Mouse (Mus musculus): ENCODE results near the gene Ncam2.
A peak's percentile ranks its signal among the peaks of the same experiment; 100 is the strongest.
"Not testable (repeated sequence)": the region's sequence is repeated elsewhere in the genome, so short reads cannot be mapped to it uniquely, and the experiment has no call there.

Ncam2 gene

DNA sequence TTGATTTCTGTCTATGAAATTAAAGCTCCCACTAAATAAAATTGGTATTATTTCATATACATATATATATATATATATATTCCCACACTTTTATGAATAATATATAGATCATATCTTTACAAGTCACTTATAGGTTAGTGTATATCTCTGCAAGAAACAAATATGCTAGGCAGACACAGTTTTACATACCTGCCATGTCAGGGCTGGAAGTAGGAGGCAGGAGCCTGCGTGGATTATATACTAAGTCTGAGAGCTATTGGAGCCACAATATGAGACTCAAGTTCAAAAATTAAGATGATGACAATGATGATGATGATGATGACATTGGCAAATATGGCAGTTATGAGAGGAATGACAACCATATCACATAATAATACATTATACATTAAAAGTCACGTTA lies 85.4 kb downstream of the Ncam2 start:
- DNase-seq (ENCODE audit: low spot score in 2 of 2), result no peak

DNA sequence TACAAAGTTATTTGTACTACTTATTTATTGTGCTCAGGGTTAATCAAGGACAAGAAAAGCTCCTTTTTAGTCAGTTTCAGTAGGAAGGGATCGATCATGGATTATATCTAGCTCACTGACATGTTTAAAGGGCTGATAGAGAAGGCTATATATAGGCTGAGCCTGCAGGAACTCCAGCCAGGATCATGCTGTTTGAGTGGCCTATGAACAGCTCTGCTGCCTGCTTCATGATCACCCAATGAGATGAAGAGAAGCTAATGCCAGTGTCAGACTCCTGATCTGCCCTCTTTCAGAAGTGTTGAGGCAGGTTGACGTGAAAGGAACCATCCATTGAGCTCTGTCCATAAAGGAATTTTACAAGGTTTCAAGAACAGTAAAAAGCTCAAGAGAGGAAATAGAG lies 103.3 kb downstream of the Ncam2 start:
- no peak for DNase-seq (ENCODE audit: low spot score in 2 of 2)

DNA sequence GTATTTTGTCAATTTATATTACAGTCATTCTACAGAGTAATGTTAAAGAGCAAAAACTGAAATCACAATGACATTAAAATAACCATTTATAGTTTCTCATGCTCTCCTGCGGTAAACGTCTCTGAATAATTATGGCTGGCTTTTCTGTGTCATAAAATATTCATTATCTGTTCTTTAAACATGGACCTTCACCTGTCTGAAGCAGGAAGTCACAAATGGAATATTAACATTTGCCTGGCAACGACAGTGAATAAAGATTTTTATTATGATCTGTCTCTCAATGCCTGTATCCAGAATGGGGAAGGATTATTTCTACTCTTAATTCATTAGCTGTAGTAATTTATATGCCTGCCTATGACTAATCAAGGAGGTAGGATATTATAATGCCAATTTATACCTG lies 108.7 kb downstream of the Ncam2 start:
- DNase-seq (ENCODE audit: low spot score in 2 of 2), result no peak

DNA sequence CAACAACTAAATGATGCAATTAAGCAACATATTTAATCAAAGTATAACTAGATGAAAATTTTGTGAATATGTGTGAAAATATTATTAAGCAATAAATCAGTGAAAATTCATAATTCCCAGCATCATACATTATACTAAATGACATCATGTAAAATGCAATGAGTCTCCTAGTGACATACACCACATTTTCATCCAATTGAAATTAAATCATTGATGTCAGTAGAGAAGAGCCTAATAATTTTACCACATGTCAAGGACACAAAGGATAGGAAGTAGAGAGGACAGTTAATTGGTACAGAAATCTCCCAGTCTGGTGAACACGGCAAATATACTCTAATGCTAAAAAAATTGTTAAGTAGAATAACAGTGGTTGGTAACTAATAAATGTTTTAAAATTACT lies 118.5 kb downstream of the Ncam2 start:
- no peak for DNase-seq (ENCODE audit: low spot score in 2 of 2)

DNA sequence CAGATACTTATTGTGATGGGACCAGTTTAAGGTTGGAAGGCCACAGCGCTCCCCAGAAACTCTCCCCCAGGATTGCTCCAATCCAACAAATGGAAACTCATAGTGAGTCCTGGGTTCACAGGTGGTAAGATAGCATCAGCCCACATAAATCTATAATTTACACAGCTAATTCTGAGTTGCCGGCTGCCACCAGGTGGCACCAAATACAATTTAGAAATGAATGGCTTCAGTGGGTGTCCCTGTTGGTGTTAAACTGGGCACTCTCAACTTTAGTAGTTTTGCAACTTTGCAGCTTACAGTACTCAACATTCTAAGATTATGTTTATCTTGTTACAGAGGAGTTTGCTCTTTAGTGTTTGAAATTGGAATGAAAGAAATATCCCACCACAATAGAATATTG lies 130.0 kb downstream of the Ncam2 start:
- DNase-seq (ENCODE audit: low spot score in 2 of 2), result peak; percentile 10 to 30

DNA sequence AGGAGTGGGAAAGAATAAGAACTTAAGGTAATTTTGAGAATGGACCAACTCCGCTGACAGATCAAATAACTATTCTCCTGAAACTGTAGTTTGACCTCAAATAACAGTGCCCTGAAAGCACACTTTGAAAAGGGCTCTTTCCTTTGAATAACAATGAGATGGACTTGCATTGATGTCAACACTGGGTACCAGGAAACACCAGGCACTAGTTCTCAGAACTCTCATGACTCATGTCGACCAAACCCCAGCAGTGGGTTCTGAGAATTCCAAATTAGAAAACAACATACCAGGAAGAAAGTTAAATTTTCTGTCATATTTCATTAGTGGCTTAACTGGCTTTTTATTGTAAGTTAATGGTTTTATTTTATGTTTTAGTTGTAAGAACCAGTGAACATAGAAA lies 165.4 kb downstream of the Ncam2 start:
- DNase-seq (ENCODE audit: low spot score in 2 of 2), result no peak

DNA sequence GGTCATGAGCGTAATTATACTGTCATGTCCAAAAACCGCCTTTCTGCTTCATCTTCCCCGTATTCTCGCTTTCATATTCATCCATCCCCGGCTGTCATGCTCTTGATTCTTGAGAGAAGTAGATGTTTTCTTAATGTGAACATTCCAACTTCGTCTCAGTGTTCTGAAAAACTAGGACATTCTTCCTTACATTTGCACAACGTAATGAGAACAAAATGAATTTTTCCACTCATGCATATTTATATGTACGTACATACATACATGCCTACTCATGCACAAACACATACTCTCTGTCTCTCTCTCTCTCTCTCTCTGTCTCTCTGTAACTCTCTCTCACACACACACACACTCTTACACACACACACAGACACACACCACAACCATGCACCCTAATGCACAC lies 173.7 kb downstream of the Ncam2 start:
- DNase-seq (ENCODE audit: low spot score in 2 of 2), result no peak

DNA sequence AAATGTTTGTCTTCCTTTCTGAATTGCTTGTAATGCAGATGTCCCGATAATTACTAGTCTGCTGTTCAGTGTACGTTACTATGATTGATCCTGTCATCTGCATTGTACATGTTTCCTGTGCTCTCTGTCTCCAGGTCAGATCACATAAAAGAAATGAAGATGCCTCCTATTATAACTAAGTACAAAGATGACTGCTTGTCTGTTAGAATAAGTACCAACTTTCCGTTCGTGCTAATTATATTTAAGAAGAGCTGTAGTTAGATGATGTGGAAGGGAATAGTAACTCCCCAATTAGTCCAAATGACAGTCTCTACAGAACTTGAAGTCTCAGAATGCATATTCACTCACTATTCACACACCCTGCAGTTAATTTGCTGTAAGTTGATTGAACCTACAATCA lies 179.9 kb downstream of the Ncam2 start:
- no peak for DNase-seq (ENCODE audit: low spot score in 2 of 2)

DNA sequence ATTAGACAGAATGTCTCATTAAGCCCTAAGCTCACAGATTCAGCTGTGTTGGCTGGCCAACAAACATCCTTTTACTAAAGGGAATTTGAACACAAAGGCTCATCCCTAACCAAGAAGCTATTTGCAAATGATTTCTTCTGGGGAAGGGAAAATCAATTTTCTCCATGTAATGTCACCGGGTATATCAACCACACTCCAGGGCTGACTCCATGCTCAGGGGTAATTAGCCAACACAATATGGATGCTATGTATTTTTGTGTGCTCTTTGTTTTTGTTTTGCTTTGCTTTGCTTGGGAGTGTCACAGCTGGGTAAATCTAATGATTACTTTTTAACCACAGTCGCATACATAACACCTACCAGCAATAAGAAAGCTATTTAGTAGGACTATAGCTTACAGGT lies 188.1 kb downstream of the Ncam2 start:
- no peak for DNase-seq (ENCODE audit: low spot score in 2 of 2)

DNA sequence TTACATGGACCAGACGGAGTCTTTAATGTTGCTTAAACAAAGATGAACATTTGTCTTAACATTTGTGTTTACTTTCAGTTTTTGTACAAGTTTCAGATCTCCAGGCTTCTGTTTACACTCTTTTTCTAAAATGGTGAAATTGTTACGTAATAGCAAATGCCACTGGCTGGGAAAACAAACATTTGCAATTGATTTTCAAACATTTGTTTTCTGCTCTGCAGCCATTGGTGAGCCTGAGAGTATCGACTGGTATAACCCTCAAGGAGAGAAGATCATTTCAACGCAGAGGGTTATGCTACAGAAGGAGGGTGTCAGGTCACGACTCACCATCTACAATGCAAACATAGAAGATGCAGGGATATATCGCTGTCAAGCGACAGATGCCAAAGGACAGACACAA lies 234.1 kb downstream of the Ncam2 start:
- no peak for DNase-seq (ENCODE audit: low spot score in 2 of 2)

DNA sequence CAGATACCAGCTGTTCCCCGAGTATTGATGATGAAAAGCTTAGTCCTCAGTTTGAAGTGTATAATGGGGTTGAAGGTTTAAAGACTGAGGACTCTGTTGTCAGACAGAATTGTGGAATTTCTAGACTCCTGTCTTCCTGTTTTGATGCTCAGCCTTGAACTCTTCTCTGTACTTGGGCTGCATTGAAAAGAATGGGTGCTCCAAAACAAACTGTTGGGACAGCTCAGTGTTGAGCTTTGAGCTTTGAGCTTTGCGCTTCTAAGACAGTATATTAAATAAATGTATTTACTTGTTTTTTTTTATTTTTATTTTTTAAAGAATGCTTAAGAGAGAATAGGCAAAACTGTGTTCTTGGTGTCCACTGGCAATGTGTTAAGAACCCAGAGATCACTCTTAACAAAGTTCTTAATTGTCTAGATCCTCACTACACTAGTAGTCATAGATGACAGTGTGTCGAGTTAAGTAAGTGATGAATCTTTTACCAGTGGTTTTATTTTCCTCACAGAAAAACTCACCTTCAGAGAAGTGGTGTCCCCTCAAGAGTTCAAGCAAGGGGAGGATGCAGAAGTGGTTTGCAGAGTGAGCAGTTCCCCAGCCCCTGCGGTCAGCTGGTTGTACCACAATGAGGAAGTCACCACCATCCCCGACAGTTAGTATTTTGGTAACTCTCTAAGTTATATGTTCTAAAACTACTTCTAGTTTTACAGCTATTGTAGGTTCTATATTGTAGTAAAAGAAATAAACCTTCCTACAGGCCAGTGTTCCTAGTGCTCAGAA lies 236.8 kb downstream of the Ncam2 start:
- DNase-seq (ENCODE audit: low spot score in 2 of 2), result peak in 1 of 2 experiments; percentile 5

DNA sequence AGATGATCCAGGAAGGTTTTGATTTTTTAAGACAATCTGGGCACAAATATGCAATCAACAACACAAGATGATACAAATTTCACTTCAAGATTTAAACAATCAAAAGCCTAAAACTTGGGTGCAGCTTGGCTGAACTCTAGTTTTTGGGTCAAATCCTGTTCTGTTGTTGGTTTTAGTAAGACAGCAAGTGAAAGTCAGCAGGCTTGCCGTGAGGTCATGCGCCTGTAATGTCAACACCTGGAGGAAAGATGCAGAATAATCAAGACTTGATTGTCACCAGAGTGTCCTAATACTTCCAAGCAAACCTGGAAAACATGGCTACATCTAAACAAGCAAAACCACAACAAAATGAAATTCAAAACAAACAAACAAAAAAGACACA lies 237.4 kb downstream of the Ncam2 start:
- DNase-seq (ENCODE audit: low spot score in 2 of 2), result no peak

DNA sequence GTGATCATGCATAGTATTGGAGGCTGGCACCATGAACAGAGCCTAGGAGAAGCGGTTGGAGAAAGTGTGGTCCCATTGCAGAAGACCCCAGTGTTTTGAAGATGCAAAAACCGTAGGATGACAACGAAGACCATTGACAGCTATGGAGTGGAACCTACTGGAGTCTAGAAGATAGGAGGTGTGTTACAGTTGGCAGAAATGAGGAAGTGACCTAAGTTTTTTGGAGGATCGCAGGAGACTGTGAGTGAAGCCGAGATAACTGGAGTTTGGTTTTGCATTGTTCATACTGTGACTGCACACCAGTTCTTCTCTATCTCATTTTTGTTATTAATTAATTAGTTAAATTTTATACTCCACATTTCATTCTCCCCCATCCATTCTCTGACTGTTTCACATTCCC lies 250.4 kb downstream of the Ncam2 start:
- DNase-seq (ENCODE audit: low spot score in 2 of 2), result no peak

DNA sequence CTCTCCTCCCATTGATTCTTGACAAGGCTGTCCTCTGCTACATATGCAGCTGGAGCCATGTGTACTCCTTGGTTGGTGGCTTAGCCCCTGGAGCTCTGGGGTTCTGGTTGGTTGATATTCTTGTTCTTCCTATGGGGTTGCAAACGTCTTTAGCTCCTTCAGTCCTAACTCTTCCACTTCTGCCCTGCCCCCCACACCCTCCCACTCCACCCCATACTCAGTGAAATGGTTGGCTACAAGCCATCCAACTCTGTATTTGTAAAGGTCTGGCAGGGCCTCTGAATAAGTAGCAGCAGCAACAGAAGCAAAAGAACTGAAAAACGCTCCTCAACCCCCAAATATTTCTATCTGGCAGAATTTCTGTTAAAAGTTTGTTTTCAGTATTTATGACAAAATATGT lies 252.5 kb downstream of the Ncam2 start:
- no peak for DNase-seq (ENCODE audit: low spot score in 2 of 2)

DNA sequence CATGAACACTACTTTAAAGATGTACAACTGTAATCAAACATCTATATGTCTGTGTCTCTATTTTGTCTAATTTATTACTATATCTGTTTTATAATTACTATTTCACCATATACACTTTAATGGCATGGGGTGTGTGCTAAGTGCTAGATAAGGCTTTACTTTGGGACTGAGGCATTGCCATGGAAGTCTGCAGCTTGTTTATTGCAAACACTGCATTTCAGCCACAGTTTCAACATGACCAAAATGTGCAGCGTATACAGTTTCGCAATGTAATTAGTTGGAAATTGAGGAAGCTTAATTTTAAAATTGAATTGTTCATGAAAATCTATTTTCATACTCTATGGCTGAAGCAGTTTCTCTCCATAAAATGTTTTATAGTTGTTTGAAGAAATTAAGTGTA lies 254.0 kb downstream of the Ncam2 start:
- no peak for DNase-seq (ENCODE audit: low spot score in 2 of 2)

DNA sequence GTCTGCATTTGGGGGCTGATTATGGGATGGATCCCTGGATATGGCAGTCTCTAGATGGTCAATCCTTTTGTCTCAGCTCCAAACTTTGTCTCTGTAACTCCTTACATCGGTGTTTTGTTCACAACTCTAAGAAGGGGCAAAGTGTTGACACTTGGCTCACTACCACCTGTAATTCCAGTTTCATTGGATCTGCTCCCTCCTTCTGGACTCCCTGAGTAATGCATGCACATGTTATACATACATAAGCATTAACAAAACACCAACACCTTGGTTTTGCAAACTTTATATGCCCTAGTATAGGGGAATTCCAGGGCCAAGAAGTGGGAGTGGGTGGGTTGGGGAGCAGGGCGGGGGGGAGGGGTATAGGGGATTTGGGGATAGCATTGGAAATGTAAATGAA lies 262.2 kb downstream of the Ncam2 start:
- DNase-seq (ENCODE audit: low spot score in 2 of 2), result not testable (repeated sequence)

DNA sequence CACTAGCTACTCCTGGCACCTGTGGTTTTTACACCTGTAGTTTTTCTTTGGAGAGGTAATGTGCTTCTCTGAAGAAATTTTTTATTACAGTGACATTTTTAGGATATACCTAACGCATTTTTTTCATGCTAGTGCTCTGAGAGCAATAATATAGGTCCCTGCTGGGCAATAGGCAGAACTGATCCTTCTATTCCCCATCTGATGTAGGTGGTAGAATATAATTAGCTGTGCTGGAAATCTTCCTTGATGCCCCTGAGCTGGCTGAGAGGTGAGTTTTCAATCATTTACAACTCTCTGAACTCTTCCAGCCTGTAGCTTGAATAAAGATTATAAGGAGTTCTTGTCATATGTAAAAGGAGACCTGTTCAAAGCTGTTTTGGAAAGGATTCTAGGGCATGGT lies 272.4 kb downstream of the Ncam2 start:
- no peak for DNase-seq (ENCODE audit: low spot score in 2 of 2)

DNA sequence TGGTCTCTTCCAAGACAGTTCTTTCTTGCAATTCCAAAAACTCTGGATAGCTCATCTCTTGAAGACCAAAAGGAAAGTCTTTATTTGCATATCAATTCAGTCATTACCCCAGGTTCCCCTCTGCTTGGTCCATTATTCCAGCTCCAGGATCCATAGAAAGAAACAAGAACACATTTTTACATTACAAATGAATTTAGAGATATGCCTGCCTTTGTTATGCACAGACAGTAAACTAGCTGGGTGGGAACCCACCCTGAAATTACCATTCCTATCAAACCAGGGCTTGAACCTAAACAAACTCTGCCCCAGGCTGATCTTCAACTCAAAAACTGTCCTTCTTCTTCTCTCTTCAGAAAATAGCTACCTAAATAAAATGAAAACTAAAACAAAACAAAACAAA lies 280.6 kb downstream of the Ncam2 start:
- no peak for DNase-seq (ENCODE audit: low spot score in 2 of 2)

DNA sequence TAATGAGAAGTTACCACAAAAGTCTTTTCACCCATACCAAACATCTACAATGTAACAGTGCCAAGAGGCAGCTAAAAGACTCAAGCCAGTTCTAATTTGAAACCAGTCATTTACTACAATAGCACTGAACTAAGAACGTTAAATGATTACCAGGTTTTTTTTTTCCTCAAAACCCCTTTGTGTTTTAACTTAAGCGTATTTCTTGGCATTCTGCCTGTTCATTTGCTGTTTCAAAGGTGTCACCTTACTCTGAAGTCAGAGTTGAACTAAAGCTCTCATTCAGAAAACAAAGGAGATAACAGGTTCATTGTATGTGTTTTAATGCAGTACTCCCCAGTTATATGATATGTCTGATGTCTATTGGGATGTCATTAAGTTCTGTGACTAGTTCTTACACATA lies 295.6 kb downstream of the Ncam2 start:
- no peak for DNase-seq (ENCODE audit: low spot score in 2 of 2)

DNA sequence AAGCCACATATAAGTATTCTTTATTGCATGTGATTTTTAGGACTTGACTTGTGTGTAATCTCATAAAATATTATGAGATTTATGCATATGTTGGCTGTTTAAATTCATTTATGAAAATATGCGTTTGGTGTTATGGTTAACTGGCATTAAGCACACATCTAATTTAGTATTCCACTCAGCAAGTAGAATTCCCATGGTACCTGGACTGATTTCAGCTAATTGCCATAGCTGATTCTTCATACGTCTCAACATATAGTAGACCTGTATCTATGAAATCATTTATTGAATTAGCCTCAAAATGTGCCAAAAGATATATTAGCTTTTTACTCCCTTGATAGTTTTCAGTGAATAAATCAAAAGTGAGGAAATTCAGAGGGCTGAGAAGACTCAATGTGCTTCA lies 302.1 kb downstream of the Ncam2 start:
- DNase-seq (ENCODE audit: low spot score in 2 of 2), result no peak

DNA sequence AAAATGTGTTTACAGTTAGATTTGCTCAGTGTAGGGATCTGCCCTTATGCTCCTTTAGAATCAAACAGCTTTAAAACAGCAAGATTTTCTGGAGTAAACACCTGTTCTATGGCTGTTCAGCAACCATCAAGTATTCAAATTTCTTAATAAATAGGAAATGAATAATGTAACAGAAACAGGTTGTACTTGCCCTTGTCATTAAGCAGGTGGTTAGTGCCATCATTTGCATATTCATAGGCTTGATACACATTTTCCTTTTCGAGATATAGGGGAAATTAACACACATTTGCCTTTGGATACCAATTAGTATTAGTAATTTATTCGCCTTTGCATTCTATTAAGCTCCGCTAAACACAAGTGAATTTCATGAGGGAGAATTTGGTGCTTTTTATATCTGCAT lies 335.7 kb downstream of the Ncam2 start:
- DNase-seq (ENCODE audit: low spot score in 2 of 2), result no peak

DNA sequence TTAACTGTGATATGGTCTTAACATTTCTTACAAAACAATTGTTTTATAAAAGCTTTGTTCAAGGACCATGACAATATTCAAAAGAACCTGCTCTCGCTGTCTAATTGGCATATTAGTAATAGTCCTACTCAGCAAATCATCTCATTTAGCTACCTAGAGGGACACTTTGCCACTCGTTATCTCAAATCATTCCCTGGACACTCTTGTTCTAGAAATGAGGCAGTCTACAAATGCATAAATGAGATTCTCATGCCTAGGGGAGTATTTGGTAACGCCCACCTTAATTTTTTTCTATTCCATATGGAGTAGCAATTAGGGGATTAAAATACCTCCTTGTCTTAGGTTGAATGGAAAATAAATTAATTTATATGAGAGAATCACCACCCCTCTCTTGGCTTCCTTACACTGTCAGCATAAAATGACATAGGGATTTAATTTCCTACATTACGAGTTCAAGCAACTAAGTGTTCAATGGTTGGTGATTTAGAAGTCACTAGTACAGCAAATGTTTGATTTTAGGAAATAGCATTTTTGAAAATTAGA lies 387.1 kb downstream of the Ncam2 start:
- no peak for DNase-seq (ENCODE audit: low spot score in 2 of 2)

DNA sequence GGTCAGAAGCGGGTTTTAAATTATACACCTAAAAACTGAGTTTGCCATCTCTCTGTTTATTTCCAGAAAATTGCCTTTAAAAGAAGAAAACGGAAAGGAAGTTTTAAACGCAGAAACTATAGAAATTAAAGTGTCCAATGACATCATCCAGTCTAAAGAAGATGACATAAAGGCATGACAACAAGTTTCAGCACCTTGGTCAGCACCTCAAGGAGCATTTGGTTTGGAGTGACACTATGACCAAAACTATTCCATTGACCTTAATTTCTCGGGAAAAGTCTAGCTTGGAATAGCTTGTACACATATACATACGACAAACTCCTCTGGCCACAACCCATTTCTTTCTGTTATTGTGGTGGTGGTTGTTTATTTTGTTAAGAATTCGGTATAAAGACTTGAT lies 422.8 kb downstream of the Ncam2 start:
- no peak for DNase-seq (ENCODE audit: low spot score in 2 of 2)

DNA sequence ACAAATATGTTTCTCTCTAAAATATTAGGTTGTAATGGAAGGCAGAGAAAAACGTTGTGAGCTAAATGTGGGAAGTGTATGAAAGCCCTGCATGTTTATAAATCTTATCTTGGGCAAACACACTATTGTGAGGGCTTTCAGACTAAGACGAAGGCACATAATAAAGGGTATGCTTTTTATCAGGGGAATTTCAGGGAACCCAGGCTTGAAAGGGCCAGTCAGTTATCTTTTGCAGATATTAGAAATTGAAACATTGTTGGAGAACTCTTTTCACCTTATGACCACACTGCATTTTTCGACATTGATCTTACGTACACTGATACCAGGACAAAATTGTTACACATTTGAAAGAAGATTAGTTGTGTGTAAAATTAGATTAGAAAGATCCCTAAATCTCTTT lies 423.3 kb downstream of the Ncam2 start:
- no peak for DNase-seq (ENCODE audit: low spot score in 2 of 2)

Measured in urinary bladder, postnatal 36 days (tissue).